Mouse (Mus musculus) cerebellum, adult 2 months (tissue): Measurements from ENCODE around the gene Mt3. TPM values are rescaled to one million over a fixed set of nuclear protein-coding genes. Genes with fewer than 3 reads are reported as not detected.

Experiments used
- DNase-seq, 2 experiments: peaks; one replicate each; pipeline ENCODE4 v3.0.0; 2021
- H3K27ac ChIP-seq: fragments of 200-500 bp; 2 replicates; pipeline ENCODE4 v1.5.1; 2012; ENCODE audit warnings: low read length, control low read depth, inconsistent platforms; ENCODE audit not compliant: insufficient read depth
- H3K27me3 ChIP-seq: fragments of 200-500 bp; 2 replicates; pipeline ENCODE4 v1.6.1; 2012; ENCODE audit warnings: inconsistent platforms, mild to moderate bottlenecking, low read length, moderate library complexity; ENCODE audit not compliant: control insufficient read depth, insufficient read depth
- H3K4me1 ChIP-seq: fragments of 200-500 bp; 2 replicates; pipeline ENCODE4 v1.6.1; 2011; ENCODE audit warnings: low read length; ENCODE audit not compliant: control insufficient read depth, insufficient read depth
- H3K4me3 ChIP-seq: fragments of 200-500 bp; replicated peaks from 2 replicates; pipeline ENCODE3; 2011; ENCODE audit warnings: mild to moderate bottlenecking, low read depth, low read length, control low read depth; ENCODE audit not compliant: insufficient read depth
- CTCF ChIP-seq: fragments of 200-500 bp; IDR thresholded peaks from 2 replicates; pipeline ENCODE4 v1.5.1; 2011; ENCODE audit warnings: low read depth, mild to moderate bottlenecking, control low read depth, low read length, moderate library complexity, borderline replicate concordance; ENCODE audit not compliant: insufficient read depth
- POLR2A ChIP-seq: fragments of 200-500 bp; IDR thresholded peaks from 2 replicates; pipeline ENCODE4 v1.6.1; 2011; ENCODE audit warnings: low read length, control low read depth, borderline replicate concordance; ENCODE audit not compliant: insufficient read depth
- WGBS: fragments of 180-500 bp; shearing (Covaris S2); methylation state at CpG from one replicate; pipeline ENCODE4 v1.1.7; 2018; 5-methylcytosine and 5-hydroxymethylcytosine counted together
- polyA plus RNA-seq: library from polyadenylated mRNA; depleted of rRNA; stranded (reverse); fragments of >200 nt; gene quantifications from 2 replicates; pipeline ENCODE4 v1.2.3, GENCODE M21; 2012

The Mt3 gene
- polyA plus RNA-seq, 1 experiment = 1,416 TPM

DNA sequence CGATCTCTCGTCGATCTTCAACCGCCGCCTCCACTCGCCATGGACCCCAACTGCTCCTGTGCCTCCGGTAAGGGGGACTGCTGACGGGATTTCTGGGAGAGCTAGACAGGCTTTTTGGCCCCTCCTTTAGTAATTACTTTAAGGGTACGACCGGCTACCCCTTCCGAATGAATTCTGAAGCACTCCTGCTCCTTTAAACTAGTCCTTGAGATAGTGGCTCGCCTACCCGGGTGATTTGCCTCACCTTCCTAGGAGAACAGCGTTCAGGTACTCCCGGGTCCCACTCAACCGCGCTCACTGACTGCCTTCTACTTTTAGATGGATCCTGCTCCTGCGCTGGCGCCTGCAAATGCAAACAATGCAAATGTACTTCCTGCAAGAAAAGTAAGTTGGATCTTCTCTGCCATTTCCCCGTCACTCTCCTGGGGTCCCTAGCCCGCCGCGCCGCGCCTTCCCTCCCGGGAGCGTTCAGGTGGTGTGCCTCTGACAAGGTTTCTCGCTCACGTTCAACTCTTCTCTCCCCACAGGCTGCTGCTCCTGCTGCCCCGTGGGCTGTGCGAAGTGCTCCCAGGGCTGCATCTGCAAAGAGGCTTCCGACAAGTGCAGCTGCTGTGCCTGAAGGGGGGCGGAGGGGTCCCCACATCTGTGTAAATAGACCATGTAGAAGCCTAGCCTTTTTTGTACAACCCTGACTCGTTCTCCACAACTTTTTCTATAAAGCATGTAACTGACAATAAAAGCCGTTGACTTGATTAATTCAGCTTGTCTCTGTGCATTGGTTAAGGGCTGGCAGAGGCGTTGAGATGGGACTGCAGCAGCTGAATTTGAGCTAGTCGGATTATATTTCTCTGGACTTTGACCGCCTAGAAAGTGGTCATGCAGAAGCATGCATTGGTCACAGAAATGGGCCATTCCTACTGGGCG, 20.7 kb downstream of the Mt3 start:
- Histone ChIP-seq H3K4me3 (peak overlapping the region; percentile 54), H3K4me1 (peaks cover 4% of the 10 kb centered on the region), H3K27me3 (no peaks in the 10 kb centered on the region), H3K27ac (peak overlapping the region; percentile 0; the same call in 1 of the 2 replicates)
- TF ChIP-seq CTCF = no peak
- 0 out of 2 replicates have a peak, but pooled peaks have one; percentile 8 for TF ChIP-seq POLR2A
- WGBS = 6% methylated on average over 39 of the region's 39 CpGs
- DNase-seq = peak in 1 of 2 experiments; percentile 26

DNA sequence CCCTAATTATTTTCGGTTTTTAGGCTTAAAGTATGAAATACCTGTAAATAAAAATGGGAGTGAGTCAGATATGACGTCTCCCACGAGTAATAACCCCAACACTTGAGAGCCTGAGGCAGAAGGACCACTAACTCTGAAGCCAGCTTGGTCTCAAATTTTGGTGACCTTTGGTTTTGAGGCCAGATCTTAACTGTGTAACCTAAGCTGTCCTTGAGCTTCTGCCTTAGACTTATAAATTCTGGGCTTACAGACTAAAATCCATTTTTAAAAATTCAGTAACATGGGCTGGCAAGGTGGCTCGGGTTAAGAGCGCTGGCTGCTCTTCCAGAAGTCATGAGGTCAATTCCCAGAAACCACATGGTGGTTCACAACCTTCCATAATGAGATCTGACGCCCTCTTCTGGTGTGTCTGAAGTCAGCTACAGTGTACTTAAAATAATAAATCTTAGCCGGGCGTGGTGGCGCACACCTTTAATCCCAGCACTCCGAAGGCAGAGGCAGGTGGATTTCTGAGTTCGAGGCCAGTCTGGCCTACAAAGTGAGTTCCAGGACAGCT, 21.5 kb downstream of the Mt3 start:
- Histone ChIP-seq H3K4me1 (peaks cover 4% of the 10 kb centered on the region), H3K4me3 (peak overlapping the region; percentile 54), H3K27me3 (no peaks in the 10 kb centered on the region), H3K27ac (no peak overlapping the region)
- DNase-seq = no peak
- TF ChIP-seq POLR2A (0 out of 2 replicates have a peak, but pooled peaks have one; percentile 1), CTCF (no peak)
- WGBS = 76% methylated on average over 11 of the region's 11 CpGs

DNA sequence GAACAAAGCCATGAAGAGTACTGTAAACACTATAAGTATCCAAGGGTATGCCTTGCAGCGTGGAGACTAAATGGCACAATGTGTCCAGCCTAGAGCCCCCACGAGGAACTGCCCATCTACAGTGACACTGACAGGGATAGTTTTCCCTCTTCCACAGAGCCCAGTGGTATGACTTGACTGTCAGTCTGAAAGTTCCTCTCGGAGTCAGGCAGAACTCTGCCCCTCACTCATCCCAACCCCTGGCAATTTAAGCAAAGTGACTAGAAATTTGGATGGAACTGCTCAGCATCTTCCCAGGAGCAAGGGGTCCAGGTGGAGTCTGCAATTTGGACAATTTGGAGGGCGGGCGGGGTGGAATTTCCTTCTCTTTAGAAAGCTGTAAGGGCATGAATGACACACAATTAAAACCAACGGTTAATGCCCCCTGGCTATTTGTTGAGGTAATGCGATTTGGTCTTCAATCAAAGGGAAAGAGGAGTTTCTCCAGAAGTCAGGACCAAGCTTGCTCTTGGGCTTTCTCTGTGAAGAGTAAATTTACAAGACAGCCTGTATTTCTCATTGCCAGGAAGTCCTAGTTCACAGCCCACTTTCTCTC, 22.3 kb downstream of the Mt3 start:
- no peak overlapping the region for H3K27ac ChIP-seq
- TF ChIP-seq POLR2A (no peak), CTCF (no peak)
- H3K4me1 ChIP-seq = peaks cover 6% of the 10 kb centered on the region
- 60% methylated on average over 7 of the region's 7 CpGs for WGBS
- H3K4me3 ChIP-seq = no peak overlapping the region
- DNase-seq = no peak
- H3K27me3 ChIP-seq = no peaks in the 10 kb centered on the region

DNA sequence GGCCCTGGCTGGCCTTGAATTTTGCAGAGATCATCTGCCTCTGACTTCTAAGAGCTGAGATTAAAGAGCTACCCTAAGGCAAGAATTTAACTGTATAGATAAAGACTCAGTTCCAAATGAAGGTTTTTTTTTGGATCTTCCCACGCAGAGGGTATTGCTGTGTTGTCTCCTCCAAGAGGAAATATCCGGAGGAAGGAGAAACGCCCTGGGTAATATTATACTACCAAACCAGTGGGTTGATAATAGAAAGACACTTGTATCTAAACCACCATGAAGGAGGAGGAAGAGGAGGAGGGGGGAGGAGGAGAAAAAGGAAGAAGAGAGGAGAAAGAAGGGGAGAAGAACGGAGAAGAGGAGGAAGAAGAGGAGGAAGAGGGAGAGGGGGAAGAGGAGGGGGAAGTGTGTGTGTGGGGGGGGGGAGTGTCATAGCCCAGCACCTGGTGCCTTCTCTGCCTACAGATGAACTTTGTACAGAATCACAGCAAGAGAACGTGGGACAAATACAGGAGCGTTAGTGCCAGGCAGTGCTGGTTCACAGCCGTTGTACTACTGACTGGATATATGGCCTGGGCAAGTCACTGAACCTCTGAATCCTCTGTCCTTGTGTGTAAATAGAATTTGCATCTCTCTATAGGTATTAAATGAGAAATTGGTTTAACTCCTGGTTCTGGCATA, 25.4 kb downstream of the Mt3 start:
- peaks cover 6% of the 10 kb centered on the region for H3K4me1 ChIP-seq
- no peaks in the 10 kb centered on the region for H3K27me3 ChIP-seq
- no peak for DNase-seq
- TF ChIP-seq CTCF = no peak
- TF ChIP-seq POLR2A = no peak
- no peak overlapping the region; the same call in 1 of the 2 replicates for H3K27ac ChIP-seq
- 88% methylated on average over 7 of the region's 7 CpGs for WGBS
- H3K4me3 ChIP-seq = no peak overlapping the region

DNA sequence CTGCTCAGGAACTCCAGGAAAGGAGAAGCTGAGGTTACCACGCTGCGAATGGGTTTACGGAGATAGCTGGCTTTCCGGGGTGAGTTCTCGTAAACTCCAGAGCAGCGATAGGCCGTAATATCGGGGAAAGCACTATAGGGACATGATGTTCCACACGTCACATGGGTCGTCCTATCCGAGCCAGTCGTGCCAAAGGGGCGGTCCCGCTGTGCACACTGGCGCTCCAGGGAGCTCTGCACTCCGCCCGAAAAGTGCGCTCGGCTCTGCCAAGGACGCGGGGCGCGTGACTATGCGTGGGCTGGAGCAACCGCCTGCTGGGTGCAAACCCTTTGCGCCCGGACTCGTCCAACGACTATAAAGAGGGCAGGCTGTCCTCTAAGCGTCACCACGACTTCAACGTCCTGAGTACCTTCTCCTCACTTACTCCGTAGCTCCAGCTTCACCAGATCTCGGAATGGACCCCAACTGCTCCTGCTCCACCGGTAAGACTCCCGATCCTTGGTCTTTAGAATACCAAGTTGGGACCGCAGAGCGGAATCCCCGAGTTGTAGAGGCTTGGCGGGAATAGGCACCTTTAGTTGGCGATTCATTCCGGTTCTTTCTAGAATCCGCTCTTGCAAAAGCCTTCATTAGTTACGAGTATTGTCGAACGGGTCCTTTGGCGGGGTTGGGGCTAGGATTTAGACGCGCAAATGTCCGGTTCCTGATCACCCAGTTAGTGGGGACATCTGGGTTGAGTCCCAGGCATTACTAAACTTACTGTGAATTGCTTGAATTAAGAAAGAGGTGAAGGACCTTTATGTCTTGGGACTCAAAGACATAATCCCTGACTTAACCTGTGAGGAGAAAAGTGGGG, 26.7 kb downstream of the Mt3 start, which contains the start of gene Mt1:
Gene Mt1 (plus strand): TSS at position 226 of the 856 bp plus-strand sequence.
- H3K27me3 ChIP-seq = peaks cover 2% of the 10 kb centered on the region; the same call in 1 of the 2 replicates
- under 1% methylated on average over 50 of the region's 50 CpGs for WGBS
- TF ChIP-seq POLR2A = peak; percentile 64; the same call in 1 of the 2 replicates
- TF ChIP-seq CTCF = no peak

DNA sequence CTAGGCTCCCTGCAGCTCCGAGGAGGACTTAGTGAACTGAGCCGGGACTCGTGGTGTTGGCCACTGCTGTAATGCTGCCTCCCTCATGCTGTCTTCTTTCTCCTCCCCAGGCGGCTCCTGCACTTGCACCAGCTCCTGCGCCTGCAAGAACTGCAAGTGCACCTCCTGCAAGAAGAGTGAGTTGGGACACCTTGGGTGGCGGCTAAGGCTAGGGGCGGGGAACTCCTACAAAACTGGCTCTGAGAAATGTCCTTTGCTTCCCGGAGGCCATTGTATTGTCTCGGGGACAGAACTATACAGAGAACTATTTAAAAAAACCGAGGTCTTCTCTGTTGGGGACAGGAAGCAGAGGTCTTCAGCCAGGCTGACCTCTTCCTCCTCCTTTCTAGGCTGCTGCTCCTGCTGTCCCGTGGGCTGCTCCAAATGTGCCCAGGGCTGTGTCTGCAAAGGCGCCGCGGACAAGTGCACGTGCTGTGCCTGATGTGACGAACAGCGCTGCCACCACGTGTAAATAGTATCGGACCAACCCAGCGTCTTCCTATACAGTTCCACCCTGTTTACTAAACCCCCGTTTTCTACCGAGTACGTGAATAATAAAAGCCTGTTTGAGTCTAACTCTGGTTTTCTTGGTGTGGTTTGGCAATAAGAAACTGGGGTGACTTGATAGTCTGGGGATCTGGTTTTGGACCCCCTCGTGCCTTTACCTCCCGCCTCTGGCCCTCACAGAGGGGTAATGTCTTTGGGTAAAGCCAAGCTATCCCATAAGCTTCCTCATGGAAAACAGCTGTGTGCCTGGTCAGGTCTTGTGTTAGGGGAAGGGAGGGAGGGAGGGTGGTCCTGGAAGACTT, 27.5 kb downstream of the Mt3 start:
- TF ChIP-seq CTCF = no peak
- no peak for TF ChIP-seq POLR2A

More for the DNA sequence above, 26.7 kb downstream of the Mt3 start, which contains the start of gene Mt1:
- Histone ChIP-seq H3K4me3 (peak within 1 kb of the TSS; percentile 90), H3K4me1 (peaks cover 6% of the 10 kb centered on the region), H3K27ac (peak within 1 kb of the TSS; percentile 32; the same call in 1 of the 2 replicates)
- peak; percentile 80 to 83 for DNase-seq

More for the DNA sequence above, 27.5 kb downstream of the Mt3 start:
- peak in 1 of 2 experiments; percentile 27 for DNase-seq
- Histone ChIP-seq H3K4me1 (peaks cover 6% of the 10 kb centered on the region), H3K4me3 (peak overlapping the region; percentile 90), H3K27me3 (peaks cover 2% of the 10 kb centered on the region; the same call in 1 of the 2 replicates), H3K27ac (peak overlapping the region; percentile 32; the same call in 1 of the 2 replicates)
- 12% methylated on average over 25 of the region's 25 CpGs for WGBS
